Mouse (Mus musculus): ENCODE measurements at regions not wholly inside any gene's neighbourhood (a gene's known extent, or its start where the extent isn't known, plus 50 kb on each side); places are given as distances from the start of the nearest gene placed in this dataset.

- TF ChIP-seq MXI1 (IDR thresholded peaks at IDR 0.05; ENCODE audit: low read depth, low read length) (no peak), UBTF (IDR thresholded peaks at IDR 0.05; ENCODE audit: low read depth, low read length) (no peak), CHD2 (IDR thresholded peaks at IDR 0.05; ENCODE audit: low read length) (no peak), HCFC1 (IDR thresholded peaks at IDR 0.05; ENCODE audit: low read depth, low read length) (no peak), PAX5 (IDR thresholded peaks at IDR 0.05; ENCODE audit: low read length) (no peak), CTCF (conservative IDR thresholded peaks at IDR 0.05 in 1 of 2, IDR thresholded peaks at IDR 0.05 in 1 of 2; ENCODE audit: low read depth in 2 of 2, low read length in 2 of 2) (no peak), MAZ (IDR thresholded peaks at IDR 0.05; ENCODE audit: low read depth, low read length) (no peak), POLR2A (IDR thresholded peaks at IDR 0.05; ENCODE audit: low read depth, low read length) (no peak), E2F4 (IDR thresholded peaks at IDR 0.05; ENCODE audit: insufficient replicate concordance, low read depth, low read length) (no peak), ZC3H11A (IDR thresholded peaks at IDR 0.05; ENCODE audit: low read depth, low read length) (no peak)
Measured at GRCm38 (mm10) chr1:92359473-92359872, 114.2 kb downstream of the Ndufa10 start.

All from CH12.LX (cell line).